In genomic region chr1:183345817-183346195, GRCm38 (mm10) we compare ENCODE assay signal across 8 mouse cellular contexts. TPM values are rescaled to one million over a fixed set of nuclear protein-coding genes. Genes with fewer than 3 reads are reported as not detected.
DNase-seq lines count a peak whose midpoint lies in the region; ATAC-seq and TF ChIP-seq lines count a peak whose summit lies in the region.

No protein-coding gene starts in this region.

- H3K27ac ChIP-seq in heart, embryonic 12.5 days (ENCODE audit: poor library complexity, severe bottlenecking): peak overlapping the region; percentile 69
- H3K27ac ChIP-seq in ES-Bruce4 (ENCODE audit: insufficient read depth, low read length): no peak overlapping the region
- H3K27ac ChIP-seq in forebrain, postnatal 0 days (ENCODE audit: low read depth, low read length): peak overlapping the region; percentile 84

- H3K36me3 ChIP-seq in heart, embryonic 12.5 days: peaks cover 50% of the 10 kb centered on the region
- H3K36me3 ChIP-seq in ES-Bruce4 (ENCODE audit: control insufficient read depth, insufficient read depth, low read length, poor library complexity, severe bottlenecking): peaks cover 3% of the 10 kb centered on the region; the same call in 1 of the 2 replicates
- peaks cover 30% of the 10 kb centered on the region for H3K36me3 ChIP-seq in forebrain, postnatal 0 days (ENCODE audit: insufficient read depth)

- TF ChIP-seq POLR2A in ES-Bruce4 (IDR thresholded peaks at IDR 0.05; ENCODE audit: insufficient read depth, low read length): no peak

- no peak for TF ChIP-seq CTCF in ES-Bruce4 (IDR thresholded peaks at IDR 0.05; ENCODE audit: low read depth, low read length)
- TF ChIP-seq CTCF in forebrain, postnatal 0 days (IDR thresholded peaks at IDR 0.05; ENCODE audit: low read depth): no peak

- peak overlapping the region; percentile 96 for H3K4me2 ChIP-seq in heart, embryonic 12.5 days
- peak overlapping the region; percentile 83 for H3K4me2 ChIP-seq in forebrain, postnatal 0 days (ENCODE audit: low read depth)

- H3K9ac ChIP-seq in heart, embryonic 12.5 days: peak overlapping the region; percentile 87
- H3K9ac ChIP-seq in ES-Bruce4 (ENCODE audit: low read depth, poor library complexity, severe bottlenecking): peak overlapping the region; percentile 62
- peak overlapping the region; percentile 86 for H3K9ac ChIP-seq in forebrain, postnatal 0 days

- H3K27me3 ChIP-seq in heart, embryonic 12.5 days (replicated peaks): no peaks in the 10 kb centered on the region
- H3K27me3 ChIP-seq in ES-Bruce4 (ENCODE audit: control insufficient read depth, insufficient read depth, low read length, poor library complexity, severe bottlenecking): no peaks in the 10 kb centered on the region
- H3K27me3 ChIP-seq in forebrain, postnatal 0 days (ENCODE audit: insufficient read depth, low read length): no peaks in the 10 kb centered on the region

- WGBS in heart, embryonic 12.5 days: 5% methylated on average over 10 of the region's 10 CpGs
- 8% methylated on average over 10 of the region's 10 CpGs for WGBS in forebrain, postnatal 0 days

- H3K9me3 ChIP-seq in heart, embryonic 12.5 days (replicated peaks): no peaks in the 10 kb centered on the region
- H3K9me3 ChIP-seq in ES-Bruce4 (replicated peaks; ENCODE audit: control insufficient read depth, insufficient read depth, low read length, poor library complexity, severe bottlenecking): no peaks in the 10 kb centered on the region
- H3K9me3 ChIP-seq in forebrain, postnatal 0 days (ENCODE audit: low read length): no peaks in the 10 kb centered on the region

- peaks cover 14% of the 10 kb centered on the region for H3K4me1 ChIP-seq in heart, embryonic 12.5 days (replicated peaks)
- H3K4me1 ChIP-seq in ES-Bruce4 (ENCODE audit: control insufficient read depth, insufficient read depth, low read length): no peaks in the 10 kb centered on the region
- peaks cover 10% of the 10 kb centered on the region for H3K4me1 ChIP-seq in forebrain, postnatal 0 days (ENCODE audit: insufficient read depth)

- DNase-seq in heart, adult 18-20 months: no peak
- no peak for DNase-seq in forebrain, postnatal 0 days
- no peak for DNase-seq in urinary bladder, adult 18-20 months (ENCODE audit: low spot score in 2 of 2)
- DNase-seq in layer of hippocampus, adult 8-10 months (ENCODE audit: low spot score in 2 of 2): no peak
- DNase-seq in ovary, postnatal 14 days (ENCODE audit: low spot score): no peak

- peak; percentile 12; the same call in 1 of the 2 replicates for ATAC-seq in heart, embryonic 12.5 days (ENCODE audit: insufficient number of reproducible peaks, low FRiP score)
- no peak for ATAC-seq in forebrain, postnatal 0 days
- ATAC-seq in megakaryocyte, adult 5-6 weeks (ENCODE audit: poor library complexity, severe bottlenecking): peak; percentile 1; the same call in 1 of the 2 replicates

- H3K4me3 ChIP-seq in heart, embryonic 12.5 days: peak overlapping the region; percentile 83
- H3K4me3 ChIP-seq in ES-Bruce4 (ENCODE audit: low read depth, low read length): peak overlapping the region; percentile 98
- H3K4me3 ChIP-seq in forebrain, postnatal 0 days (ENCODE audit: low read depth, low read length): peak overlapping the region; percentile 83

- no peak for TF ChIP-seq EP300 in ES-Bruce4 (IDR thresholded peaks at IDR 0.05; ENCODE audit: insufficient read depth, low read depth, low read length)

RNA-seq across cellular contexts. Expression of gene Mia3, which starts 23.5 kb away (rescaled TPM):
- polyA plus RNA-seq in heart, embryonic 12.5 days (2016; fragmentation: Nextera tagmentation; extraction: Ambion mirVana): 98.4 and 107 TPM in 2 replicates
- 100 to 1,000 TPM; 111 to 137 TPM for total RNA-seq in heart, adult 18-20 months (2021)
- polyA plus RNA-seq in ES-Bruce4 (2011; ENCODE audit: insufficient read depth, insufficient read length, low read depth, missing spikeins): 155 and 167 TPM in 2 replicates
- 124 and 131 TPM in 2 replicates for total RNA-seq in forebrain, postnatal 0 days (2014; rRNA removed)
- 62.8 and 87.3 TPM in 2 replicates for polyA plus RNA-seq in forebrain, postnatal 0 days (2015; fragmentation: Nextera tagmentation; extraction: Ambion mirVana)
- 102 and 119 TPM in 2 replicates for total RNA-seq in megakaryocyte, adult 5-6 weeks (2015)
- 134 and 164 TPM in 2 replicates for total RNA-seq in megakaryocyte, adult 5-6 weeks (2017)
- total RNA-seq in layer of hippocampus, adult 8-10 months (2022): 100 to 1,000 TPM; 209 to 231 (median 215) TPM

RNA-seq across cellular contexts. Expression of gene Taf1a, which starts 43.0 kb away (rescaled TPM):
- polyA plus RNA-seq in heart, embryonic 12.5 days (2016; fragmentation: Nextera tagmentation; extraction: Ambion mirVana): 16.0 and 16.6 TPM in 2 replicates
- 10 to 100 TPM; 19.5 to 22.6 TPM for total RNA-seq in heart, adult 18-20 months (2021)
- 24.5 and 26.4 TPM in 2 replicates for polyA plus RNA-seq in ES-Bruce4 (2011; ENCODE audit: insufficient read depth, insufficient read length, low read depth, missing spikeins)
- 17.8 and 19.1 TPM in 2 replicates for total RNA-seq in forebrain, postnatal 0 days (2014; rRNA removed)
- 9.8 and 11.7 TPM in 2 replicates for polyA plus RNA-seq in forebrain, postnatal 0 days (2015; fragmentation: Nextera tagmentation; extraction: Ambion mirVana)
- total RNA-seq in megakaryocyte, adult 5-6 weeks (2015): 7.5 and 9.1 TPM in 2 replicates
- total RNA-seq in megakaryocyte, adult 5-6 weeks (2017): 9.4 and 11.0 TPM in 2 replicates
- total RNA-seq in layer of hippocampus, adult 8-10 months (2022): 10 to 100 TPM; 19.4 to 22.6 (median 20.0) TPM

RNA-seq across cellular contexts. Expression of gene Brox, which starts 48.7 kb away (rescaled TPM):
- polyA plus RNA-seq in heart, embryonic 12.5 days (2016; fragmentation: Nextera tagmentation; extraction: Ambion mirVana): 45.6 and 47.6 TPM in 2 replicates
- total RNA-seq in heart, adult 18-20 months (2021): 10 to 100 TPM; 29.4 to 31.9 TPM
- 40.4 and 40.5 TPM in 2 replicates for polyA plus RNA-seq in ES-Bruce4 (2011; ENCODE audit: insufficient read depth, insufficient read length, low read depth, missing spikeins)
- total RNA-seq in forebrain, postnatal 0 days (2014; rRNA removed): 137 and 144 TPM in 2 replicates
- polyA plus RNA-seq in forebrain, postnatal 0 days (2015; fragmentation: Nextera tagmentation; extraction: Ambion mirVana): 79.6 and 94.1 TPM in 2 replicates
- total RNA-seq in megakaryocyte, adult 5-6 weeks (2015): 35.1 and 44.4 TPM in 2 replicates
- total RNA-seq in megakaryocyte, adult 5-6 weeks (2017): 52.9 and 66.7 TPM in 2 replicates
- 10 to 100 TPM; 47.5 to 63.0 (median 56.3) TPM for total RNA-seq in layer of hippocampus, adult 8-10 months (2022)

RNA-seq across cellular contexts. Expression of gene Aida, which starts 49.4 kb away (rescaled TPM):
- 31.4 and 40.8 TPM in 2 replicates for polyA plus RNA-seq in heart, embryonic 12.5 days (2016; fragmentation: Nextera tagmentation; extraction: Ambion mirVana)
- 10 to 100 TPM; 28.4 to 29.0 TPM for total RNA-seq in heart, adult 18-20 months (2021)
- 64.9 and 74.6 TPM in 2 replicates for polyA plus RNA-seq in ES-Bruce4 (2011; ENCODE audit: insufficient read depth, insufficient read length, low read depth, missing spikeins)
- total RNA-seq in forebrain, postnatal 0 days (2014; rRNA removed): 54.7 and 69.1 TPM in 2 replicates
- 37.8 and 46.1 TPM in 2 replicates for polyA plus RNA-seq in forebrain, postnatal 0 days (2015; fragmentation: Nextera tagmentation; extraction: Ambion mirVana)
- 66.0 and 71.4 TPM in 2 replicates for total RNA-seq in megakaryocyte, adult 5-6 weeks (2015)
- total RNA-seq in megakaryocyte, adult 5-6 weeks (2017): 85.7 and 88.5 TPM in 2 replicates
- total RNA-seq in layer of hippocampus, adult 8-10 months (2022): 10 to 100 TPM; 47.1 to 53.3 (median 49.8) TPM
